ENCODE assay signal across 8 mouse cellular contexts in the genomic region with DNA sequence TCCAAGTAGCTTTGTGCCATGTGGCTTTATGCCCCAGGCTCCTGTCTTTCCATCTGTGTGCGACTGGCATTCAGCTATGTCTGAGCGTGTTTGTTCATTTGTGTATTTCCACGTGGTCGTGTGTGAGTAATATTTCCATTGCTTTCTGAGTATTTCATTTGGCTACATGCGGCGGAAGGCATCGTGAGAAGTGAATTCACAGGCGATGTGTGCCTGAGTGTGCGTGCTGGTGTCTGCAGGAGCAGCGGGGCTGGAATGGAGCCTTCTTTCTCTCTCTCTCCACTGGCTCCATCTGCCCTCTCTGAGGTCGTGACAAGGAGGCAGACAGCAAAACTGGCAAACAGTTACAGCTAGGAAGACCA. TPM values are rescaled to one million over a fixed set of nuclear protein-coding genes. Genes with fewer than 3 reads are reported as not detected.
A peak's percentile ranks its signal among the peaks of the same experiment; 100 is the strongest.
DNase-seq lines count a peak whose midpoint lies in the region; ATAC-seq and TF ChIP-seq lines count a peak whose summit lies in the region.

No protein-coding gene starts in this region.

- WGBS in neural tube, embryonic 11.5 days, result 12% methylated on average over 11 of the region's 11 CpGs
- whole genome bisulfite sequencing in limb, embryonic 11.5 days, result 14% methylated on average over 11 of the region's 11 CpGs
- 15% methylated on average over 11 of the region's 11 CpGs for WGBS in stomach, postnatal 0 days

- no peak for TF ChIP-seq EP300 in stomach, postnatal 0 days (optimal IDR thresholded peaks at IDR 0.05)

- no peaks in the 10 kb centered on the region for H3K36me3 ChIP-seq in neural tube, embryonic 11.5 days (ENCODE audit: control insufficient read depth, insufficient read depth, low read length)
- H3K36me3 ChIP-seq in limb, embryonic 11.5 days (ENCODE audit: control insufficient read depth, insufficient read depth, low read length), result no peaks in the 10 kb centered on the region
- H3K36me3 ChIP-seq in stomach, postnatal 0 days (ENCODE audit: control insufficient read depth, insufficient read depth, low read length), result no peaks in the 10 kb centered on the region

- H3K4me2 ChIP-seq in neural tube, embryonic 11.5 days (ENCODE audit: low read depth), result peak overlapping the region; percentile 87
- H3K4me2 ChIP-seq in limb, embryonic 11.5 days (ENCODE audit: low read depth, severe bottlenecking), result peak overlapping the region; percentile 88
- peak overlapping the region; percentile 83 for H3K4me2 ChIP-seq in stomach, postnatal 0 days (replicated peaks; ENCODE audit: low read depth)

- H3K9ac ChIP-seq in neural tube, embryonic 11.5 days (ENCODE audit: low read length), result peak overlapping the region; percentile 73
- H3K9ac ChIP-seq in limb, embryonic 11.5 days (ENCODE audit: low read length), result peak overlapping the region; percentile 75
- no peak overlapping the region for H3K9ac ChIP-seq in stomach, postnatal 0 days (ENCODE audit: low read length)

- intact Hi-C loops in gastrocnemius, adult 2 months (cut with DNase I), result no loop called here
- intact Hi-C loops in gastrocnemius, postnatal 14 days (cut with DNase I; ENCODE audit: low total_unique reads), result no loop called here

- no peaks in the 10 kb centered on the region for H3K9me3 ChIP-seq in neural tube, embryonic 11.5 days (ENCODE audit: control insufficient read depth, low read length)
- H3K9me3 ChIP-seq in limb, embryonic 11.5 days (ENCODE audit: control insufficient read depth, low read length), result no peaks in the 10 kb centered on the region
- no peaks in the 10 kb centered on the region for H3K9me3 ChIP-seq in stomach, postnatal 0 days (ENCODE audit: control insufficient read depth, low read length)

- no peak for ATAC-seq in neural tube, embryonic 11.5 days (ENCODE audit: insufficient read depth, low FRiP score, low TSS enrichment)
- no peak for ATAC-seq in limb, embryonic 11.5 days (ENCODE audit: insufficient number of reproducible peaks, low FRiP score, low TSS enrichment, low read depth)
- no peak for ATAC-seq in stomach, postnatal 0 days (ENCODE audit: low FRiP score, low TSS enrichment)

- peak overlapping the region; percentile 77 for H3K4me3 ChIP-seq in gastrocnemius, adult 2 months
- H3K4me3 ChIP-seq in neural tube, embryonic 11.5 days (ENCODE audit: low read depth, low read length), result peak overlapping the region; percentile 42
- H3K4me3 ChIP-seq in limb, embryonic 11.5 days (ENCODE audit: low read depth, low read length), result peak overlapping the region; percentile 44
- H3K4me3 ChIP-seq in stomach, postnatal 0 days (ENCODE audit: low read depth, low read length), result peak overlapping the region; percentile 51

- H3K27me3 ChIP-seq in neural tube, embryonic 11.5 days (ENCODE audit: control insufficient read depth, insufficient read depth, low read length), result peaks cover 62% of the 10 kb centered on the region
- peaks cover 28% of the 10 kb centered on the region; the same call in 1 of the 2 replicates for H3K27me3 ChIP-seq in limb, embryonic 11.5 days (ENCODE audit: control insufficient read depth, insufficient read depth, low read length)
- peaks cover 37% of the 10 kb centered on the region for H3K27me3 ChIP-seq in stomach, postnatal 0 days (ENCODE audit: control insufficient read depth, insufficient read depth, low read length)

- peaks cover 42% of the 10 kb centered on the region for H3K4me1 ChIP-seq in neural tube, embryonic 11.5 days (ENCODE audit: control insufficient read depth, insufficient read depth, low read length)
- H3K4me1 ChIP-seq in limb, embryonic 11.5 days (ENCODE audit: control insufficient read depth, insufficient read depth, low read length), result peaks cover 43% of the 10 kb centered on the region
- no peaks in the 10 kb centered on the region; the same call in 1 of the 2 replicates for H3K4me1 ChIP-seq in stomach, postnatal 0 days (replicated peaks; ENCODE audit: control insufficient read depth, insufficient read depth)

- no peak for TF ChIP-seq CTCF in gastrocnemius, adult 2 months (IDR thresholded peaks at IDR 0.05)
- TF ChIP-seq CTCF in stomach, postnatal 0 days (IDR thresholded peaks at IDR 0.05; ENCODE audit: low read depth), result no peak

- no peak for DNase-seq in gastrocnemius, adult 2 months
- DNase-seq in gastrocnemius, postnatal 14 days, result no peak
- no peak for DNase-seq in neural tube, embryonic 11.5 days (ENCODE audit: low spot score)
- DNase-seq in neural tube, embryonic 10.5 days (ENCODE audit: extremely low spot score, low spot score), result no peak
- DNase-seq in limb, embryonic 11.5 days (ENCODE audit: low spot score), result no peak
- DNase-seq in stomach, postnatal 0 days (ENCODE audit: low spot score), result no peak
- no peak for DNase-seq in embryo, embryonic 11 days
- DNase-seq in retina, embryonic 14.5 days (ENCODE audit: low spot score), result no peak

- peak overlapping the region; percentile 62 for H3K27ac ChIP-seq in gastrocnemius, adult 2 months
- peak overlapping the region; percentile 90 for H3K27ac ChIP-seq in neural tube, embryonic 11.5 days (ENCODE audit: low read depth, low read length)
- H3K27ac ChIP-seq in limb, embryonic 11.5 days (replicated peaks; ENCODE audit: low read depth, low read length), result peak overlapping the region; percentile 92
- H3K27ac ChIP-seq in stomach, postnatal 0 days (replicated peaks), result no peak overlapping the region

RNA-seq across cellular contexts. Expression of a gene that starts 24.1 kb away (rescaled TPM):
- 10 to 100 TPM; 67.7 to 70.2 TPM for total RNA-seq in gastrocnemius, adult 2 months (2021)
- 10 to 100 TPM; 44.1 to 56.5 TPM for total RNA-seq in gastrocnemius, postnatal 14 days (2021)
- polyA plus RNA-seq in neural tube, embryonic 11.5 days (2014; fragmentation: Nextera tagmentation; extraction: Ambion mirVana), result 36.7 and 40.9 TPM in 2 replicates
- polyA plus RNA-seq in limb, embryonic 11.5 days (2014; fragmentation: Nextera tagmentation; extraction: Ambion mirVana), result 34.4 and 36.4 TPM in 2 replicates
- 25.5 and 27.6 TPM in 2 replicates for polyA plus RNA-seq in stomach, postnatal 0 days (2015; fragmentation: Nextera tagmentation; extraction: Ambion mirVana)
